Comparison of ENCODE assay signal across 7 mouse cellular contexts in genomic region chr5:29434228-29434871, GRCm38 (mm10). TPM values are rescaled to one million over a fixed set of nuclear protein-coding genes. Genes with fewer than 3 reads are reported as not detected.
A peak's percentile ranks its signal among the peaks of the same experiment; 100 is the strongest.
DNase-seq lines count a peak whose midpoint lies in the region; ATAC-seq and TF ChIP-seq lines count a peak whose summit lies in the region.

TSS of gene Nom1 (plus strand) at chr5:29434664.

- DNase-seq in adrenal gland, postnatal 10 days = peak; percentile 95
- peak; percentile 93 for DNase-seq in embryonic facial prominence, embryonic 10.5 days (ENCODE audit: low spot score)
- peak; percentile 30 for DNase-seq in gonadal fat pad, adult 2 months (ENCODE audit: low read depth)
- peak; percentile 87 for DNase-seq in left cerebral cortex, postnatal 4 days

- peaks cover 19% of the 10 kb centered on the region for H3K4me1 ChIP-seq in embryonic facial prominence, embryonic 10.5 days
- peaks cover 9% of the 10 kb centered on the region for H3K4me1 ChIP-seq in intestine, postnatal 0 days (replicated peaks; ENCODE audit: control insufficient read depth, insufficient read depth, low read length)
- peaks cover 21% of the 10 kb centered on the region for H3K4me1 ChIP-seq in midbrain, embryonic 12.5 days
- peaks cover 7% of the 10 kb centered on the region; the same call in 1 of the 2 replicates for H3K4me1 ChIP-seq in small intestine, adult 2 months (ENCODE audit: control insufficient read depth, insufficient read depth, insufficient read length, low read length)

- peak within 1 kb of the TSS; percentile 76 for H3K9ac ChIP-seq in intestine, postnatal 0 days (ENCODE audit: low read depth, low read length)
- H3K9ac ChIP-seq in midbrain, embryonic 12.5 days (replicated peaks) = peak within 1 kb of the TSS; percentile 91

- WGBS in embryonic facial prominence, embryonic 10.5 days = 5% methylated on average over 29 of the region's 29 CpGs
- WGBS in intestine, postnatal 0 days = 3% methylated on average over 29 of the region's 29 CpGs
- 5% methylated on average over 29 of the region's 29 CpGs for WGBS in midbrain, embryonic 12.5 days
- 3% methylated on average over 29 of the region's 29 CpGs for WGBS in small intestine, adult 2 months

- peak; percentile 13; the same call in 1 of the 2 replicates for TF ChIP-seq CTCF in intestine, postnatal 0 days (IDR thresholded peaks at IDR 0.05; ENCODE audit: low read depth)
- no peak for TF ChIP-seq CTCF in small intestine, adult 2 months (IDR thresholded peaks at IDR 0.05; ENCODE audit: extremely low read depth, insufficient read length, insufficient replicate concordance, low read depth, low read length)

- H3K9me3 ChIP-seq in embryonic facial prominence, embryonic 10.5 days = no peaks in the 10 kb centered on the region
- H3K9me3 ChIP-seq in intestine, postnatal 0 days (ENCODE audit: control insufficient read depth) = no peaks in the 10 kb centered on the region
- H3K9me3 ChIP-seq in midbrain, embryonic 12.5 days = no peaks in the 10 kb centered on the region

- 0 out of 2 replicates have a peak, but pooled peaks cover 7% of the 10 kb centered on the region for H3K27me3 ChIP-seq in embryonic facial prominence, embryonic 10.5 days (replicated peaks; ENCODE audit: low read depth, poor library complexity, severe bottlenecking)
- no peaks in the 10 kb centered on the region for H3K27me3 ChIP-seq in intestine, postnatal 0 days (replicated peaks; ENCODE audit: control insufficient read depth, insufficient read depth, low read length)
- peaks cover 4% of the 10 kb centered on the region; the same call in 1 of the 2 replicates for H3K27me3 ChIP-seq in midbrain, embryonic 12.5 days
- H3K27me3 ChIP-seq in small intestine, adult 2 months (ENCODE audit: control insufficient read depth, insufficient read depth, low read length) = no peaks in the 10 kb centered on the region

- peak; percentile 59; the same call in 1 of the 2 replicates for TF ChIP-seq POLR2A in small intestine, adult 2 months (IDR thresholded peaks at IDR 0.05; ENCODE audit: low read depth, low read length)

- ATAC-seq in intestine, postnatal 0 days = peak; percentile 80
- ATAC-seq in midbrain, embryonic 12.5 days (ENCODE audit: low FRiP score, low read depth) = peak; percentile 98

- peak within 1 kb of the TSS; percentile 86 for H3K27ac ChIP-seq in embryonic facial prominence, embryonic 10.5 days (replicated peaks)
- H3K27ac ChIP-seq in intestine, postnatal 0 days (ENCODE audit: low read depth, low read length) = peak within 1 kb of the TSS; percentile 87
- H3K27ac ChIP-seq in midbrain, embryonic 12.5 days (replicated peaks) = 0 out of 2 replicates have a peak within 1 kb of the TSS, but pooled peaks have one; percentile 31
- peak within 1 kb of the TSS; percentile 68 for H3K27ac ChIP-seq in small intestine, adult 2 months (ENCODE audit: insufficient read depth, low read depth, low read length)

- intact Hi-C loops in left cerebral cortex, postnatal 4 days (cut with DNase I) = no loop called here

- peak within 1 kb of the TSS; percentile 97 for H3K4me3 ChIP-seq in embryonic facial prominence, embryonic 10.5 days
- peak within 1 kb of the TSS; percentile 87 for H3K4me3 ChIP-seq in intestine, postnatal 0 days (ENCODE audit: low read depth, low read length)
- H3K4me3 ChIP-seq in midbrain, embryonic 12.5 days = peak within 1 kb of the TSS; percentile 67
- peak within 1 kb of the TSS; percentile 95 for H3K4me3 ChIP-seq in small intestine, adult 2 months (ENCODE audit: low read depth, low read length)

- H3K4me2 ChIP-seq in intestine, postnatal 0 days (replicated peaks; ENCODE audit: low read depth) = peak within 1 kb of the TSS; percentile 92
- peak within 1 kb of the TSS; percentile 97 for H3K4me2 ChIP-seq in midbrain, embryonic 12.5 days (replicated peaks)

- peaks cover 35% of the 10 kb centered on the region for H3K36me3 ChIP-seq in embryonic facial prominence, embryonic 10.5 days (replicated peaks)
- H3K36me3 ChIP-seq in intestine, postnatal 0 days (ENCODE audit: control insufficient read depth, insufficient read depth) = peaks cover 15% of the 10 kb centered on the region
- peaks cover 31% of the 10 kb centered on the region for H3K36me3 ChIP-seq in midbrain, embryonic 12.5 days
- H3K36me3 ChIP-seq in small intestine, adult 2 months (ENCODE audit: control insufficient read depth, insufficient read depth, low read length) = peaks cover 14% of the 10 kb centered on the region

RNA-seq across cellular contexts. Expression of gene Nom1, which starts in this region (rescaled TPM):
- 10 to 100 TPM; 28.8 to 30.4 TPM for total RNA-seq in adrenal gland, postnatal 10 days (2021)
- 35.8 and 36.4 TPM in 2 replicates for polyA plus RNA-seq in embryonic facial prominence, embryonic 10.5 days (2016; fragmentation: Nextera tagmentation; extraction: Ambion mirVana)
- 8.0 and 8.4 TPM in 2 replicates for polyA plus RNA-seq in gonadal fat pad, adult 2 months (2012; rRNA removed)
- polyA plus RNA-seq in intestine, postnatal 0 days (2015; fragmentation: Nextera tagmentation; extraction: Ambion mirVana) = 14.5 and 16.0 TPM in 2 replicates
- total RNA-seq in left cerebral cortex, postnatal 4 days (2021) = 10 to 100 TPM; 21.9 to 22.4 TPM
- 27.9 TPM in 2 replicates for polyA plus RNA-seq in midbrain, embryonic 12.5 days (2016; fragmentation: Nextera tagmentation; extraction: Ambion mirVana)
- polyA plus RNA-seq in small intestine, adult 2 months (2012; rRNA removed) = 1.7 and 2.7 TPM in 2 replicates

Comparison
In these comparisons a context has a peak if more than half of its experiments do, and no peak if none do; other contexts are left out.
1. Peak in every context shown above with its lines: DNase-seq, ATAC-seq, H3K4me3 ChIP-seq and H3K27ac ChIP-seq.
2. DNase-seq: peak in every context shown above with its lines; median percentile 95 in adrenal gland, postnatal 10 days; 93 in embryonic facial prominence, embryonic 10.5 days; 87 in left cerebral cortex, postnatal 4 days; 30 in gonadal fat pad, adult 2 months.
3. H3K27ac ChIP-seq: peak in every context shown above with its lines; median percentile 87 in intestine, postnatal 0 days; 86 in embryonic facial prominence, embryonic 10.5 days; 68 in small intestine, adult 2 months; 31 in midbrain, embryonic 12.5 days.